Mouse (Mus musculus): ENCODE measurements at regions not wholly inside any gene's neighbourhood (a gene's known extent, or its start where the extent isn't known, plus 50 kb on each side); places are given as distances from the start of the nearest gene placed in this dataset.
"Not testable (repeated sequence)": the region's sequence is repeated elsewhere in the genome, so short reads cannot be mapped to it uniquely, and the experiment has no call there.

DNA sequence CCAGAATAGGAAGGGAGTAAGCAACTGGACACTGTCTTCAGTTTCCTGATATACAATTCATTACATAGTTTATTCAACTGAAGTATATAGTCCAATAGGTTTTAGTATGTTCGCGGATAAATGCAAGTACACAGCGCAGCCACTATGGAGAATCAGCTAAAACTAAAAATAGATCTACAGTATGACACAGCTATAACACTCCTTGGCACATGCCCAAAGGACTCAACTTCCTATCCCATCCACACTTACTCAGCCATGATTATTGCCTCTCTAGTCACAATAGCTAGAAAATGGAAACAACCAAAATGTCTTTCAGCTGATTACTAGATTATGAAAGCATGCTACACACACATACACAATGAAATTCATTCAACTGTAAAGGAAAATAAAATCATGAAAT is 130.0 kb upstream of the Cdk6 start:
- WGBS, result 67% methylated on average over 3 of the region's 3 CpGs

DNA sequence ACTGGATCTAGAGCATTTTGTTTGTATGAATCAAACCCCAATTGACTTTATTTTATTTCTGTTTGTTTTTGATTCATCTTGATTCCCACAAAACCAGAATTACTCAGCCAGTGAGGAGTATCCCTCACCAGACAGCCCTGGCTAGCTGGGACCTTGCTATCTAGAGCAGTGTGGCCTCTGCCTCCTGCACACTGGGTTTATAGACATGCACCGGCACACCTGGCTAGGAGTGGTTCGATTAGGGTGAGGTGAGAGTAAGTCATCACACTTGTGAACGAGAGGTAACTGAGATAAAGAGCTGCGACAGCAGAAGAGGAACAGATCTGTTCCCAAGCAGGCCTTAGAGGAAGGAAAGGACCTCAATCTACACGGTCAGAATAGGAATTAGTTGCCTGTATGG is 125.2 kb upstream of the Cdk6 start:
- Histone ChIP-seq H3K27me3 (ENCODE audit: control insufficient read depth, insufficient read depth, low read length) (no peaks in the 10 kb centered on the region), H3K4me1 (ENCODE audit: control insufficient read depth, insufficient read depth) (no peaks in the 10 kb centered on the region), H3K4me3 (ENCODE audit: low read depth, low read length) (no peak overlapping the region), H3K36me3 (replicated peaks; ENCODE audit: control insufficient read depth, insufficient read depth, low read length) (no peaks in the 10 kb centered on the region), H3K9me3 (replicated peaks; ENCODE audit: control insufficient read depth, low read length) (no peaks in the 10 kb centered on the region), H3K27ac (ENCODE audit: low read depth) (no peak overlapping the region), H3K9ac (replicated peaks; ENCODE audit: low read depth, low read length) (no peak overlapping the region), H3K4me2 (ENCODE audit: low read depth, low read length) (no peak overlapping the region)
- TF ChIP-seq CTCF (IDR thresholded peaks at IDR 0.05; ENCODE audit: low read depth) (no peak), EP300 (IDR thresholded peaks at IDR 0.05; ENCODE audit: low read depth) (no peak)
- ATAC-seq (ENCODE audit: insufficient read depth, low read depth), result no peak
- no peak for DNase-seq (ENCODE audit: low spot score)
- 46% methylated on average over 5 of the region's 5 CpGs for WGBS

More for the DNA sequence above, 130.0 kb upstream of the Cdk6 start:
- no peak for TF ChIP-seq CTCF (IDR thresholded peaks at IDR 0.05; ENCODE audit: low read depth)
- TF ChIP-seq EP300 (IDR thresholded peaks at IDR 0.05; ENCODE audit: low read depth), result no peak
- Histone ChIP-seq H3K4me2 (ENCODE audit: low read depth, low read length) (no peak overlapping the region), H3K4me3 (ENCODE audit: low read depth, low read length) (no peak overlapping the region), H3K9me3 (replicated peaks; ENCODE audit: control insufficient read depth, low read length) (no peaks in the 10 kb centered on the region), H3K36me3 (replicated peaks; ENCODE audit: control insufficient read depth, insufficient read depth, low read length) (no peaks in the 10 kb centered on the region), H3K27me3 (ENCODE audit: control insufficient read depth, insufficient read depth, low read length) (no peaks in the 10 kb centered on the region), H3K9ac (replicated peaks; ENCODE audit: low read depth, low read length) (no peak overlapping the region), H3K4me1 (ENCODE audit: control insufficient read depth, insufficient read depth) (no peaks in the 10 kb centered on the region), H3K27ac (ENCODE audit: low read depth) (no peak overlapping the region)
- DNase-seq (ENCODE audit: low spot score), result peak; percentile 8
- no peak for ATAC-seq (ENCODE audit: insufficient read depth, low read depth)

DNA sequence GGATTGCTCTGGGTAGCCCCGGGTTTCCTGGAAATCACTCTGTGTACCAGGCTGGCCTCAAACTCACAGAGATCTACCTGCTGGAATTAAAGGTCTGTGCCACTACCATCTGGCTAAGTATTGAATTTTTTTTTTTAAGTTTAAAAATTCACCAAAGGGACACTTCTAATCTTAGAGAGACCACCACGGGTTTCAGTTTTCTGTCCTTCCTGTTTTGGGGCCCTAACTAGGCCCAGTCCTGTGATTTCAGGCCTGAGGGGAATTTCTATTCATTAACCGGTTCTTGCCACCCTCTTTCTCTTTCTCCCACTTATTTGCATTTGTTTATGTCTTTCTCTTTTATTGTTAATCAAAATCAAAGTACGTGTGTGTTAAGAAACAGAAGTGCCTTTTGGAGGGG is 122.1 kb upstream of the Cdk6 start:
- Histone ChIP-seq H3K9ac (replicated peaks; ENCODE audit: low read depth, low read length) (no peak overlapping the region), H3K27ac (ENCODE audit: low read depth) (no peak overlapping the region), H3K4me2 (ENCODE audit: low read depth, low read length) (no peak overlapping the region), H3K4me3 (ENCODE audit: low read depth, low read length) (no peak overlapping the region), H3K27me3 (ENCODE audit: control insufficient read depth, insufficient read depth, low read length) (no peaks in the 10 kb centered on the region), H3K4me1 (ENCODE audit: control insufficient read depth, insufficient read depth) (no peaks in the 10 kb centered on the region), H3K36me3 (replicated peaks; ENCODE audit: control insufficient read depth, insufficient read depth, low read length) (no peaks in the 10 kb centered on the region), H3K9me3 (replicated peaks; ENCODE audit: control insufficient read depth, low read length) (no peaks in the 10 kb centered on the region)
- TF ChIP-seq CTCF (IDR thresholded peaks at IDR 0.05; ENCODE audit: low read depth) (no peak), EP300 (IDR thresholded peaks at IDR 0.05; ENCODE audit: low read depth) (no peak)
- ATAC-seq (ENCODE audit: insufficient read depth, low read depth) (no peak), DNase-seq (ENCODE audit: low spot score) (no peak)
- WGBS, result 61% methylated on average over 4 of the region's 4 CpGs

- no peak overlapping the region for H3K4me2 ChIP-seq (ENCODE audit: low read depth, low read length)
- H3K9ac ChIP-seq (replicated peaks; ENCODE audit: low read depth, low read length), result no peak overlapping the region
- H3K4me1 ChIP-seq (ENCODE audit: control insufficient read depth, insufficient read depth), result no peaks in the 10 kb centered on the region
- H3K4me3 ChIP-seq (ENCODE audit: low read depth, low read length), result no peak overlapping the region
- TF ChIP-seq CTCF (IDR thresholded peaks at IDR 0.05; ENCODE audit: low read depth) (no peak), EP300 (IDR thresholded peaks at IDR 0.05; ENCODE audit: low read depth) (no peak)
- no peaks in the 10 kb centered on the region for H3K9me3 ChIP-seq (replicated peaks; ENCODE audit: control insufficient read depth, low read length)
- 51% methylated on average over 3 of the region's 3 CpGs for WGBS
- H3K27ac ChIP-seq (ENCODE audit: low read depth), result no peak overlapping the region
- no peaks in the 10 kb centered on the region for H3K27me3 ChIP-seq (ENCODE audit: control insufficient read depth, insufficient read depth, low read length)
- no peak for ATAC-seq (ENCODE audit: insufficient read depth, low read depth)
- DNase-seq (ENCODE audit: low spot score), result no peak
- H3K36me3 ChIP-seq (replicated peaks; ENCODE audit: control insufficient read depth, insufficient read depth, low read length), result no peaks in the 10 kb centered on the region
Observed at GRCm38 (mm10) chr5:3219770-3220169, 121.5 kb upstream of the Cdk6 start.

GRCm38 (mm10) chr5:3223819-3224218 is 117.5 kb upstream of the Cdk6 start:
- not testable (repeated sequence) for H3K27ac ChIP-seq (ENCODE audit: low read depth); H3K9ac ChIP-seq (replicated peaks; ENCODE audit: low read depth, low read length); H3K9me3 ChIP-seq (replicated peaks; ENCODE audit: control insufficient read depth, low read length); H3K27me3 ChIP-seq (ENCODE audit: control insufficient read depth, insufficient read depth, low read length); H3K4me2 ChIP-seq (ENCODE audit: low read depth, low read length); H3K4me1 ChIP-seq (ENCODE audit: control insufficient read depth, insufficient read depth); H3K4me3 ChIP-seq (ENCODE audit: low read depth, low read length); ATAC-seq (ENCODE audit: insufficient read depth, low read depth); H3K36me3 ChIP-seq (replicated peaks; ENCODE audit: control insufficient read depth, insufficient read depth, low read length)
- peak; percentile 11 for DNase-seq (ENCODE audit: low spot score)
- 66% methylated on average over 4 of the region's 4 CpGs for WGBS
- TF ChIP-seq CTCF (IDR thresholded peaks at IDR 0.05; ENCODE audit: low read depth), result peak; percentile 53

DNA sequence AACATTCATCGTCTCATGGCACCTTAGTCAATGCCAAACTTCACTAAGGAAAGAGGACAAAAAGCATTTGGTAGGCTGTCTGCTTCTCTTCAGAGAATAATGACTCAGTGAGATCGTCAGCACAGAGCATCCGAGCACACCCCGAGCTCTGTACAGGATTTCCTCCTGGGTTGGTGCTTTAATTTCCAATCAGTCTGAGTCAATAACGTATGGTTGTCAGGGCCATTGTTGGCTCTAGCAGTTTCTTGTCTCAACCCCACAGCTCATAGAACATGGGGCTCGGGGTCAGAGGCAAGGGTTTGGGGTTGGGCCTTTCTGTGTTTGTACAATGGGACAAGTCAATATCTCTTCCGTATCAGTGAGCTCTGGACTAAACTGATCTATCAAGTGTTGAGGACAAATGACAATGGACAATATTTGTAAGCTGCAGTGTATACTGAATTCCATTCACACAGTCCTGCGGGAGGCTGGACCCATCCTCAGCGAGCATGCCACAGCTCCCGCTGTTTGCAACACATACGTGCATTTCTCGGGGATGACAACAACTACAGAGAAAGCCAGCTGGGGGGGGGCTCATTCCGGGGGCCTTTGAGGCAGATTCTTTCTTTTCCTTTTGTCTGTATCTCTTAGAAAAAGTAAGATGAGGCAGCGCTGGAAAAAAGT is 116.8 kb upstream of the Cdk6 start:
- H3K4me3 ChIP-seq (ENCODE audit: low read depth, low read length); H3K9me3 ChIP-seq (replicated peaks; ENCODE audit: control insufficient read depth, low read length); H3K27ac ChIP-seq (ENCODE audit: low read depth); DNase-seq (ENCODE audit: low spot score); H3K36me3 ChIP-seq (replicated peaks; ENCODE audit: control insufficient read depth, insufficient read depth, low read length); H3K27me3 ChIP-seq (ENCODE audit: control insufficient read depth, insufficient read depth, low read length); ATAC-seq (ENCODE audit: insufficient read depth, low read depth); H3K4me1 ChIP-seq (ENCODE audit: control insufficient read depth, insufficient read depth); H3K9ac ChIP-seq (replicated peaks; ENCODE audit: low read depth, low read length); H3K4me2 ChIP-seq (ENCODE audit: low read depth, low read length): not testable (repeated sequence)
- WGBS, result 76% methylated on average over 14 of the region's 14 CpGs

DNA sequence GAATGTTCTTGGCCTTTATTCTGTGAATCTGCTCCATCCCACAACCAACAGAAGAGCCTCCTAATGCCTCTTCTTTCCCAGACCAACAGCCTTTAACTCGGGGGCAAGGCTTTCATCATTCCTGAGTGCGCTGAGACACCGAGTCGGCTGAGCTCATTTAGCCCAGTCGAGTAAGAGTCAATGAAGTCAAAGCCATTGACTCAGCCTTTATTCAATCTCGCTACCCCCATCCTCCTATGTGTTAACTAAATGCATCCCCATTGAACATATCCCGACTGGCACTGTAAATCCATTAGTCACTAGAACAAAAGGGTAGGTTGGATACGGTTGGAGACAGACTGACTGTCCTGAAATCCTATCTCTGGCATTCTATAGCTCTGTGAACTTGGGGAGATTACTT is 115.9 kb upstream of the Cdk6 start:
- H3K9me3 ChIP-seq (replicated peaks; ENCODE audit: control insufficient read depth, low read length); DNase-seq (ENCODE audit: low spot score); H3K27ac ChIP-seq (ENCODE audit: low read depth); H3K4me3 ChIP-seq (ENCODE audit: low read depth, low read length); H3K36me3 ChIP-seq (replicated peaks; ENCODE audit: control insufficient read depth, insufficient read depth, low read length); H3K9ac ChIP-seq (replicated peaks; ENCODE audit: low read depth, low read length); H3K4me1 ChIP-seq (ENCODE audit: control insufficient read depth, insufficient read depth); ATAC-seq (ENCODE audit: insufficient read depth, low read depth); H3K4me2 ChIP-seq (ENCODE audit: low read depth, low read length); H3K27me3 ChIP-seq (ENCODE audit: control insufficient read depth, insufficient read depth, low read length): not testable (repeated sequence)
- whole genome bisulfite sequencing, result 86% methylated on average over 8 of the region's 8 CpGs

GRCm38 (mm10) chr5:3244067-3244466 is 97.2 kb upstream of the Cdk6 start:
- DNase-seq (ENCODE audit: low spot score), result not testable (repeated sequence)

More at GRCm38 (mm10) chr5:3244067-3244466, 97.2 kb upstream of the Cdk6 start:
- WGBS, result 64% methylated on average over 2 of the region's 2 CpGs
- not testable (repeated sequence) for H3K27ac ChIP-seq (ENCODE audit: low read depth); H3K9ac ChIP-seq (replicated peaks; ENCODE audit: low read depth, low read length); H3K9me3 ChIP-seq (replicated peaks; ENCODE audit: control insufficient read depth, low read length); ATAC-seq (ENCODE audit: insufficient read depth, low read depth); H3K4me3 ChIP-seq (ENCODE audit: low read depth, low read length); H3K27me3 ChIP-seq (ENCODE audit: control insufficient read depth, insufficient read depth, low read length); H3K36me3 ChIP-seq (replicated peaks; ENCODE audit: control insufficient read depth, insufficient read depth, low read length); H3K4me2 ChIP-seq (ENCODE audit: low read depth, low read length); H3K4me1 ChIP-seq (ENCODE audit: control insufficient read depth, insufficient read depth)

Measured in heart, postnatal 0 days (tissue).